Mouse (Mus musculus) embryonic facial prominence, embryonic 15.5 days (tissue): ENCODE data around the gene Chmp6. TPM values are rescaled to one million over a fixed set of nuclear protein-coding genes. Genes with fewer than 3 reads are reported as not detected.

Experiments used
- ATAC-seq: fragments of 200-750 bp; cut with Nextera tagmentation; 2 replicates; pipeline ENCODE4 v1.8.0; 2017; ENCODE audit warnings: low read depth, moderate TSS enrichment; ENCODE audit not compliant: insufficient number of reproducible peaks, low FRiP score, low TSS enrichment
- H3K27ac ChIP-seq: fragments of 300-500 bp; sonication (generic); replicated peaks from 2 replicates; pipeline ENCODE4 v1.5.1; 2015; ENCODE audit warnings: mild to moderate bottlenecking, inconsistent platforms
- H3K27me3 ChIP-seq: fragments of 300-500 bp; sonication (generic); 2 replicates; pipeline ENCODE4 v1.6.1; 2015; ENCODE audit warnings: inconsistent platforms
- H3K36me3 ChIP-seq: fragments of 300-500 bp; sonication (generic); 2 replicates; pipeline ENCODE4 v1.6.1; 2015; ENCODE audit warnings: mild to moderate bottlenecking, inconsistent platforms
- H3K4me1 ChIP-seq: fragments of 300-500 bp; sonication (generic); 2 replicates; pipeline ENCODE4 v1.6.1; 2015; ENCODE audit warnings: inconsistent platforms
- H3K4me2 ChIP-seq: fragments of 300-500 bp; sonication (generic); replicated peaks from 2 replicates; pipeline ENCODE4 v1.6.1; 2015; ENCODE audit warnings: mild to moderate bottlenecking, inconsistent platforms
- H3K4me3 ChIP-seq: fragments of 300-500 bp; sonication (generic); replicated peaks from 2 replicates; pipeline ENCODE4 v1.5.1; 2015; ENCODE audit warnings: mild to moderate bottlenecking, inconsistent platforms
- H3K9ac ChIP-seq: fragments of 300-500 bp; sonication (generic); 2 replicates; pipeline ENCODE4 v1.6.1; 2015; ENCODE audit warnings: inconsistent platforms
- H3K9me3 ChIP-seq: fragments of 300-500 bp; sonication (generic); replicated peaks from 2 replicates; pipeline ENCODE4 v1.6.1; 2016; ENCODE audit warnings: inconsistent platforms
- WGBS: fragments of 180-500 bp; shearing (Covaris S2); methylation state at CpG from one replicate; pipeline ENCODE4 v1.1.7; 2015; 5-methylcytosine and 5-hydroxymethylcytosine counted together
- polyA plus RNA-seq: library from polyadenylated mRNA; unstranded; fragments of >200 nt; fragmentation: Nextera tagmentation; extraction: Ambion mirVana; gene quantifications from 2 replicates; pipeline ENCODE4 v1.2.1, GENCODE M21; 2015

The Chmp6 gene
- polyA plus RNA-seq, 1 experiment from 2014 or later: 93.8 TPM

- 54% methylated on average over 19 of the region's 19 CpGs for WGBS
- peak overlapping the region; percentile 88 for H3K27ac ChIP-seq
- H3K4me3 ChIP-seq: no peak overlapping the region
- H3K9me3 ChIP-seq: no peaks in the 10 kb centered on the region
- no peaks in the 10 kb centered on the region for H3K36me3 ChIP-seq
- H3K27me3 ChIP-seq: no peaks in the 10 kb centered on the region
- peak overlapping the region; percentile 34 for H3K4me2 ChIP-seq
- ATAC-seq: no peak
- no peak overlapping the region for H3K9ac ChIP-seq
- peaks cover 92% of the 10 kb centered on the region for H3K4me1 ChIP-seq
Measured at GRCm38 (mm10) chr11:119937772-119938502, 24.7 kb downstream of the Chmp6 start.

GRCm38 (mm10) chr11:119939073-119939710 lies 26.0 kb downstream of the Chmp6 start:
- H3K9ac ChIP-seq: no peak overlapping the region
- no peak for ATAC-seq
- 0 out of 2 replicates have a peak overlapping the region, but pooled peaks have one; percentile 15 for H3K4me2 ChIP-seq
- H3K9me3 ChIP-seq: no peaks in the 10 kb centered on the region
- no peak overlapping the region for H3K4me3 ChIP-seq
- H3K36me3 ChIP-seq: no peaks in the 10 kb centered on the region
- peaks cover 89% of the 10 kb centered on the region for H3K4me1 ChIP-seq
- no peaks in the 10 kb centered on the region for H3K27me3 ChIP-seq
- 0 out of 2 replicates have a peak overlapping the region, but pooled peaks have one; percentile 88 for H3K27ac ChIP-seq
- WGBS: 56% methylated on average over 8 of the region's 8 CpGs

DNA sequence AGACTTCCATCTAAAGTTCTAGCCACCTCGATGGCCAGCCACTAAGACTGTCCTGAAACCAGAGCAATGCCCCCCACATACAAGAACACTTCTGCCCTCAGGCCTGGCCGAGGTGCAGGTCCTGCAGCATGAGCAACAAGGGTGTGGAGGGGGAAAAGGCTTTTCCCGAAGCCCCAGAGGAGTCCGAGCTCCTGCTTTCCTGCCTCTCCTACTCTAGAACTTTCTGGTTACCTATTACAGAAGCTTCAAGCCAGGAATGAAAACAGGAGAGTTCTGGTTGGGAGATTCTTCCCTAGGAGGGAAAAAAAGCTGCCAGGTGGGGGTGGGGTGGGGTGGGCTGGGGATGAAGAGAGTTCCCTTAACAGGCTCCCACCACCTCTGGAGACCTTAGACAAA lies 26.5 kb downstream of the Chmp6 start:
- no peak overlapping the region for H3K27ac ChIP-seq
- WGBS: 47% methylated on average over 4 of the region's 4 CpGs

GRCm38 (mm10) chr11:119940142-119940541 lies 26.9 kb downstream of the Chmp6 start:
- 40% methylated on average over 11 of the region's 11 CpGs for WGBS
- no peaks in the 10 kb centered on the region for H3K36me3 ChIP-seq
- no peaks in the 10 kb centered on the region for H3K9me3 ChIP-seq
- no peak overlapping the region for H3K27ac ChIP-seq
- H3K9ac ChIP-seq: no peak overlapping the region
- H3K4me3 ChIP-seq: no peak overlapping the region
- no peaks in the 10 kb centered on the region for H3K27me3 ChIP-seq
- no peak overlapping the region for H3K4me2 ChIP-seq
- peaks cover 92% of the 10 kb centered on the region for H3K4me1 ChIP-seq
- ATAC-seq: no peak

More for the DNA sequence above, 26.5 kb downstream of the Chmp6 start:
- H3K36me3 ChIP-seq: no peaks in the 10 kb centered on the region
- H3K4me3 ChIP-seq: no peak overlapping the region
- peaks cover 92% of the 10 kb centered on the region for H3K4me1 ChIP-seq
- no peaks in the 10 kb centered on the region for H3K27me3 ChIP-seq
- no peak overlapping the region for H3K4me2 ChIP-seq
- H3K9me3 ChIP-seq: no peaks in the 10 kb centered on the region
- H3K9ac ChIP-seq: no peak overlapping the region
- ATAC-seq: no peak

DNA sequence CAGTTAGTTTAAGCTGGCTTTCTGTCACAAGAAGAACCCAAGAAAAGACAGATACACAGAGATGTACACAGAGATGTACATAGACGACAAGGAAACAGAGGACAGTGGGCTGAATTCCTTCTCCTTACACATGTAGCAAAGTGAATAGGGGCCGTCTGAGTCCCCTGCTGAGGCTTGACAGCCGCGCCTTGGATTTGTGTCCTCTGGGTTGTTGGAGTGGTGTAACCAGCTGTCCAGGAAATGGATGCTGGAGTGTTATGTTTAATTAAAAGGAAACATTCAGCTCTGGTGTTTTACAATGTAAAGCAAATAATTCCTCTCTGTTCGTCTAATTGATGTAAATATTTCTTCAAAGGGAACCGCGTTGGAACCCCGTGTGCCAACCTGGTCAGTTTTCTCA lies 28.6 kb downstream of the Chmp6 start:
- peak overlapping the region; percentile 76 for H3K4me3 ChIP-seq
- no peaks in the 10 kb centered on the region for H3K27me3 ChIP-seq
- H3K9ac ChIP-seq: peak overlapping the region; percentile 55
- H3K9me3 ChIP-seq: no peaks in the 10 kb centered on the region
- peak overlapping the region; percentile 96 for H3K4me2 ChIP-seq
- H3K4me1 ChIP-seq: peaks cover 83% of the 10 kb centered on the region
- 4% methylated on average over 8 of the region's 8 CpGs for WGBS
- ATAC-seq: no peak
- H3K27ac ChIP-seq: peak overlapping the region; percentile 89; the same call in 1 of the 2 replicates
- no peaks in the 10 kb centered on the region for H3K36me3 ChIP-seq

DNA sequence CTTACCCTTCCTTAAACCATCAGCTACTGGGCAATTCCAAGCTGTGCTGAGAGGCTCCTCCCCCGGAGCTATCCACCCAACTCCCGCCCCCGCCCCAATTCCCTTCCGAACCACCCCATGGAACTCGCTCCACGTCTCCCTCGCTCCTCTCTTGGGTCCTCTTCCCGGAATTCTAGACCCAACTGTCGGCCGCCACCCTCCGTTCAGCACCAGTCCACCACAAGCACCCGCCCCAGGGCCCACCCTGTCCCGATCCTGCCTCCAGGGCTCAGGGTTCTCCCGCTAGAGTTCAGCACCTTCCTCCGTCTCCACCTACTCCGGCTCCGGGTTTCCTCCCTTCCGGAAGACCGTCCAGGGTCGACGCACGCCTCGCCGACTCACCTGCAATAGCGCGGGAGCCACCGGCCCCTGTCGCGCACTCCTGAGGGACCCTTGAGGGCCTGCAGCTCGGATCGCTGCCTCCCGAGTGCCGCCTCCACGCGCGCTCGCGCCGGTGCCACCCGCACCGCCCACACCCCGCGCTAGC lies 29.0 kb downstream of the Chmp6 start:
- WGBS: under 1% methylated on average over 34 of the region's 43 CpGs
- Histone ChIP-seq H3K4me2 (peak overlapping the region; percentile 96), H3K9ac (peak overlapping the region; percentile 55), H3K9me3 (no peaks in the 10 kb centered on the region), H3K27me3 (no peaks in the 10 kb centered on the region), H3K4me1 (peaks cover 78% of the 10 kb centered on the region), H3K27ac (peak overlapping the region; percentile 89), H3K36me3 (no peaks in the 10 kb centered on the region), H3K4me3 (peak overlapping the region; percentile 76)
- peak; percentile 34 for ATAC-seq

DNA sequence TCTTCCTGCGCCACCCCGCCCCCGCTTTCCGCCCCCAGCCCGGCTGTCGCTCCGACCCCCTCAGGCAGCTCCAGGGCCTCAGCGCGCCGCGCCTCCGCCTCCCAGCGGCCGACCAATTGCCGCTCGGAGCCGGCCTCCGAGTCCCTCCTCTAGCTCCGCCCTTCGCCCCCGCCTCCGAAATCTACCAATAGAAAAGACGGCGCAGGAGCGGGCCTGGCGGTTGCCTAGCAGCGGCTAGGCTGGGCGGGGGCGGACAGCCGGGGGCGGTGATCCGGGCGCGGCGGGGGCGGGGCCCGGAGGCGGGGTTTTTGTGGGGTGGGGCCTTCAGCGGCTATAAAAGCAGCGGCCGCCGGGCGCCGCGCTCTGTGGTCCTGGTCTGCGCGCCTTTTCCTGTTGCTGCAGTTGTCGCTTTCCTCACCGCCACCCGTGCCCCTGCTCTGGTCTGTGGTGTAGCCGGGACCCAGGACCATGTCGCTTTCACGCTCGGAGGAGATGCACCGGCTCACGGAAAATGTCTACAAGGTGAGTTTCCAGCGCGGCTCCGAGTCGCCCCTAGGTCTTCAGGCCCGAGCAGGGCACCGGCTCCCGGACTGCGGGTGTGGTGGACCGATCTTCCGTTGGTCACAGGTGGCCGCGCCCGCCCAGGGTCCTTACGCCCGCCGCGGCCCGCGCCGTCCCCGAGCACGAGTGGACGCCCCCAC lies 29.6 kb downstream of the Chmp6 start, which contains the start of gene Baiap2:
Gene Baiap2 (plus strand): TSS at position 37 of the 701 bp plus-strand sequence.
- no peaks in the 10 kb centered on the region for H3K27me3 ChIP-seq
- H3K4me1 ChIP-seq: peaks cover 78% of the 10 kb centered on the region
- H3K9me3 ChIP-seq: no peaks in the 10 kb centered on the region
- no peaks in the 10 kb centered on the region for H3K36me3 ChIP-seq
- peak within 1 kb of the TSS; percentile 76 for H3K4me3 ChIP-seq
- under 1% methylated on average over 71 of the region's 79 CpGs for WGBS
- peak within 1 kb of the TSS; percentile 78 for H3K9ac ChIP-seq
- ATAC-seq: peak; percentile 95
- peak within 1 kb of the TSS; percentile 89 for H3K27ac ChIP-seq
- peak within 1 kb of the TSS; percentile 96 for H3K4me2 ChIP-seq

DNA sequence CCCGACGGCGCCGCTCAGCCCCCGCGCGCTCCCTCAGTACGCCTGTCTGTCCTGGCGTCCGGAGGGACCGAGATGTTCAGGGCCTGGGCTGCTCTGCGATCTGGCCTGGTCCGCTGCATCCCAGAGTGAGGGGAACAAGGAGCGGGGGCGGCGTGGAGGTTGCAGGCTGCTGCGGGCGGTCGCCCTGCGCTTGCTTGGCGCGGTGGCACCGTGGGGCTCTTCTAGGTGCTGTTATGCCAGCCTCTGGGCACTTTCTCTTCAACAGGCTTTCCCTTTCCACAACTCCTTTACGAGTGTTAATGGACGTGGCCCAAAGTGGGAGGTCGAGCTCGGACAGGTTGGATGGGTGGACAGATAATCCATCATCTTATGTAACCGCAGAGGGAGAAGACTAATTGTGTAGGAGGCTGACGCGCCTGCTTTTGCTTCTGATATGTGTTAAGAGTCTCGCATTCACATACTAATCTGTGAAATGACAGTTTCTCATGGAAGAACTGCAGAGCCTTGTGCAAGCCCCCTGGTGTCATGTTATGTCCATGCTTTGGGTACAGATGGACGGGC lies 30.3 kb downstream of the Chmp6 start:
- WGBS: 3% methylated on average over 32 of the region's 32 CpGs
- no peak for ATAC-seq
- Histone ChIP-seq H3K4me1 (peaks cover 78% of the 10 kb centered on the region), H3K36me3 (no peaks in the 10 kb centered on the region), H3K9me3 (no peaks in the 10 kb centered on the region), H3K27me3 (no peaks in the 10 kb centered on the region), H3K27ac (peak overlapping the region; percentile 53), H3K9ac (peak overlapping the region; percentile 78), H3K4me2 (peak overlapping the region; percentile 96), H3K4me3 (peak overlapping the region; percentile 76)

GRCm38 (mm10) chr11:119945343-119945742 lies 32.1 kb downstream of the Chmp6 start:
- H3K36me3 ChIP-seq: no peaks in the 10 kb centered on the region
- 0 out of 2 replicates have a peak overlapping the region, but pooled peaks have one; percentile 96 for H3K4me2 ChIP-seq
- H3K9me3 ChIP-seq: no peaks in the 10 kb centered on the region
- WGBS: 82% methylated on average over 7 of the region's 7 CpGs
- H3K4me3 ChIP-seq: peak overlapping the region; percentile 76
- no peak for ATAC-seq
- H3K9ac ChIP-seq: no peak overlapping the region
- no peaks in the 10 kb centered on the region for H3K27me3 ChIP-seq
- no peak overlapping the region; the same call in 1 of the 2 replicates for H3K27ac ChIP-seq
- peaks cover 70% of the 10 kb centered on the region for H3K4me1 ChIP-seq

DNA sequence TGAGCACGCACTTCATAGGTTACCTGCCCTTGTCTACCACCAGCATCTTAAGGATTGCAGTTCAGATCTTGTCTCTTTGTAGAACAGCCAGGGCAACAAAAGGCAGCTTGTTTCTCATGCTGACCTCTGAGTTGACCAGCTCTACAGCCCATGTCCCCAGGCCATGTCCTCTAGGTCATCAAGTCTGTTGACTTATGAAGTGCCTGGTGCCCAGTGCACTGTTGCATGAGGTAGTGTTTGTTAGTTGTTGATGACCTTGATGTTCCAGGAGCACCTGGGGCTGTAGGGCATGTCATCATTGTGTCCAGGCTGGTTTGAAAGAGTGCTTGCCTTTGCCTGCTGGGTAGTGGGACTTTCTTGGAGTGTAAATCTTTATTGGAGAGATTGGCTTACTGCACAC lies 34.2 kb downstream of the Chmp6 start:
- no peak overlapping the region for H3K4me2 ChIP-seq
- H3K4me3 ChIP-seq: no peak overlapping the region
- peaks cover 61% of the 10 kb centered on the region for H3K4me1 ChIP-seq

More for the DNA sequence above, 34.2 kb downstream of the Chmp6 start:
- WGBS: 85% methylated on average over 1 of the region's 1 CpGs
- no peaks in the 10 kb centered on the region for H3K27me3 ChIP-seq
- no peak overlapping the region for H3K27ac ChIP-seq
- no peak overlapping the region for H3K9ac ChIP-seq
- no peaks in the 10 kb centered on the region for H3K9me3 ChIP-seq
- no peak for ATAC-seq
- no peaks in the 10 kb centered on the region for H3K36me3 ChIP-seq
